Mouse (Mus musculus) erythroblast, embryonic 14.5 days (primary cell): ENCODE measurements around the gene Arfip2.

Experiments
- GATA1 ChIP-seq: IDR thresholded peaks from 2 replicates; pipeline ENCODE4 v1.6.1; 2012; ENCODE audit warnings: low read length, inconsistent platforms, mixed read lengths
- TAL1 ChIP-seq: IDR thresholded peaks from 3 replicates; pipeline ENCODE4 v1.6.1; 2012; ENCODE audit warnings: low read length, inconsistent platforms, mixed read lengths

DNA sequence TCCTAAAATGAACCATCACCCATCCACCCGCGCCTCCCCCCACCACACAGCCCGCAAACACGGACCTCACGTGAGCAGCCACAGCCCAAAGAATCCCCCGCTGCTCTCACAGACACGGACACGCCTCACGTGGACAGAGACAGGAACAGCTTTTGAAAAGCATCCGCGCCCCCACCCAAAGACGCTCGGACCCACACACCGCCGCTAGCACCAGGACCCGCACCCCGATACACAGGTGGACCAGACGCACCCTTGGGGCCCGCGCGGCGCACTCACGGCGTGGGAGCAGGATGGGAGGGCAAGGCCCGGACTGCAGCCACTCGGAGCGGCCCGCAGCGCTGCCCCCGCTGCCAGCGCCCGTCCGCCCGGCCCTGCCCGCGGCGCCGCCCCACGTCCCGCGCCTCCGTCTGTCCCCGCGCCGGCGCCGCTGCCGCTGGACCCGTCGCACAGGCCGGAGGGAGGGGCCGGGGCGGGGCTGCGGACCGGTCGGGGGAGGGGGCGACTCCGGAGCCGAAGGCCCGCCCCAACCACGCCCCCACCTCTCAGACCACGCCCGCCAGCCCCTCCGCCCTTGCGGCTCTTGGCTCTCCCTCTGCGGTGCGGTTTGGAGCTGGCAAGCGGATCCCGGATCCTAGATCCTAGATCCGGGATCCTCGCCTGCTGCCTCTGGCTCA, 7.0 kb downstream of the Arfip2 start, which contains the start of gene Trim3:
- TF ChIP-seq GATA1 (no peak), TAL1 (no peak)
